Mouse (Mus musculus) stomach, postnatal 0 days (tissue): Measurements from ENCODE around the gene Gramd1c. TPM values are rescaled to one million over a fixed set of nuclear protein-coding genes. Genes with fewer than 3 reads are reported as not detected.

Source experiments
- ATAC-seq: fragments of 200-750 bp; cut with Nextera tagmentation; 2 replicates; pipeline ENCODE4 v1.8.0; 2017; ENCODE audit not compliant: low FRiP score, low TSS enrichment
- DNase-seq: peaks from one replicate; pipeline ENCODE4 v3.0.0-alpha.2; 2016; ENCODE audit warnings: low spot score
- H3K27ac ChIP-seq: fragments of 300-500 bp; sonication (generic); replicated peaks from 2 replicates; pipeline ENCODE4 v1.5.1; 2014; ENCODE audit warnings: mild to moderate bottlenecking, control low read depth
- H3K27me3 ChIP-seq: fragments of 300-500 bp; sonication (generic); 2 replicates; pipeline ENCODE4 v1.6.1; 2014; ENCODE audit warnings: low read length; ENCODE audit not compliant: control insufficient read depth, insufficient read depth
- H3K36me3 ChIP-seq: fragments of 300-500 bp; sonication (generic); 2 replicates; pipeline ENCODE4 v1.6.1; 2014; ENCODE audit warnings: low read length, mixed read lengths; ENCODE audit not compliant: control insufficient read depth, insufficient read depth
- H3K4me1 ChIP-seq: fragments of 300-500 bp; sonication (generic); replicated peaks from 2 replicates; pipeline ENCODE4 v1.6.1; 2014; ENCODE audit warnings: antibody characterized with exemption; ENCODE audit not compliant: control insufficient read depth, insufficient read depth
- H3K4me2 ChIP-seq: fragments of 300-500 bp; sonication (generic); replicated peaks from 2 replicates; pipeline ENCODE4 v1.6.1; 2014; ENCODE audit warnings: low read depth, mild to moderate bottlenecking, control low read depth, moderate library complexity
- H3K4me3 ChIP-seq: fragments of 300-500 bp; sonication (generic); 2 replicates; pipeline ENCODE4 v1.5.1; 2014; ENCODE audit warnings: low read depth, low read length, control low read depth
- H3K9ac ChIP-seq: fragments of 300-500 bp; sonication (generic); 2 replicates; pipeline ENCODE4 v1.6.1; 2014; ENCODE audit warnings: mild to moderate bottlenecking, low read length, control low read depth, mixed read lengths
- H3K9me3 ChIP-seq: fragments of 300-500 bp; sonication (generic); 2 replicates; pipeline ENCODE4 v1.6.1; 2016; ENCODE audit warnings: low read length; ENCODE audit not compliant: control insufficient read depth
- CTCF ChIP-seq: IDR thresholded peaks from 2 replicates; pipeline ENCODE4 v1.5.1; 2016; ENCODE audit warnings: antibody characterized with exemption, low read depth, mild to moderate bottlenecking, moderate library complexity
- EP300 ChIP-seq: optimal IDR thresholded peaks from 2 replicates; pipeline ENCODE3; 2016; ENCODE audit warnings: antibody characterized with exemption
- WGBS: fragments of 180-500 bp; shearing (Covaris S2); extraction: QIAGEN DNeasy Blood & Tissue Kit; methylation state at CpG from one replicate; pipeline ENCODE4 v1.1.7; 2014; 5-methylcytosine and 5-hydroxymethylcytosine counted together
- polyA plus RNA-seq: library from polyadenylated mRNA; unstranded; fragments of >200 nt; fragmentation: Nextera tagmentation; extraction: Ambion mirVana; gene quantifications from 2 replicates; pipeline ENCODE4 v1.2.1, GENCODE M21; 2015

Gene Gramd1c
- polyA plus RNA-seq, 1 experiment from 2014 or later, result 15.8 TPM

DNA sequence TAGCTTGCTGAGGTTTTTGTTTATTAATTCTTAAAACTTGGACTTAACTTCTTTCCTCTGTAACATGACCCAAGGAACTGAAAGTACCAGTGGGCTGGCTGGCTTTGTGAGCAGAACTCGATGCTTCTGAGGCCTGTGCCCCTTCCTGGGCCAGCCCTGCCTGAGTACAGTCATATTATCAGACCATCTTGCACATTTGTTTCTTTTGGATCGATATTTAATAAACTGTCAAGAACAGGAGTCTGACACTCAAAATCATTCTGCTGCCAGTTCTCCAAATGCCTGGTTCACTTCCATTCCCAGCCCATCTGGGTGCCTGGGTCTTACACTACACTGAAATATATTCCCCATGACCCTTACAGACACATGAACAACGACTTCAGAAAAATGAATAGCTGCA is 117.3 kb downstream of the Gramd1c start:
- H3K4me1 ChIP-seq, result no peaks in the 10 kb centered on the region
- no peak overlapping the region for H3K4me3 ChIP-seq
- no peaks in the 10 kb centered on the region for H3K36me3 ChIP-seq
- H3K4me2 ChIP-seq, result no peak overlapping the region
- H3K27ac ChIP-seq, result no peak overlapping the region
- WGBS, result 47% methylated on average over 3 of the region's 3 CpGs
- no peak for DNase-seq
- TF ChIP-seq CTCF (no peak), EP300 (no peak)
- H3K9me3 ChIP-seq, result no peaks in the 10 kb centered on the region
- H3K9ac ChIP-seq, result no peak overlapping the region
- ATAC-seq, result no peak
- H3K27me3 ChIP-seq, result no peaks in the 10 kb centered on the region

DNA sequence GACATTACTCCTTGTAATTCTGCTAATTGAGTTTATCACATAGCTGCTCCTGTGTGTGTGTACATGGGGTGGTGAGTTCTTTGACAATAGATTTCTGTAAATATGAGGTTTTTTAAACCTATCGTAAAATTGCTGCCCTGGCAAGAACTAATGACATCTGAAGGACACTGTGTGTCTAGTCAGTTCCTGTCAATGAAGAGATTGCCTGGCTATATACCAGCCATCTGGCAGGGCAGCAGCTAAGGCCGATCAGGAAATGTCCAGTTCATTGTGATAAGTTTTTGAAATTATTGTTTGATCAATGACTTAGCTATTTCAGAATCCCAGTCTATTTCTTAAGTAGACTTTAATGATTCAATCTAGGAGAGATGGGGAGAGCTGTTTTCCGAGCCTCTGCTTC is 117.8 kb downstream of the Gramd1c start:
- 51% methylated on average over 3 of the region's 3 CpGs for WGBS
- no peak for TF ChIP-seq CTCF
- no peak for TF ChIP-seq EP300
- no peaks in the 10 kb centered on the region for H3K27me3 ChIP-seq
- DNase-seq (no peak), ATAC-seq (no peak)
- no peak overlapping the region for H3K27ac ChIP-seq
- no peaks in the 10 kb centered on the region for H3K36me3 ChIP-seq
- H3K9ac ChIP-seq, result no peak overlapping the region
- H3K4me3 ChIP-seq, result no peak overlapping the region
- H3K4me1 ChIP-seq, result no peaks in the 10 kb centered on the region
- H3K9me3 ChIP-seq, result no peaks in the 10 kb centered on the region
- H3K4me2 ChIP-seq, result no peak overlapping the region

DNA sequence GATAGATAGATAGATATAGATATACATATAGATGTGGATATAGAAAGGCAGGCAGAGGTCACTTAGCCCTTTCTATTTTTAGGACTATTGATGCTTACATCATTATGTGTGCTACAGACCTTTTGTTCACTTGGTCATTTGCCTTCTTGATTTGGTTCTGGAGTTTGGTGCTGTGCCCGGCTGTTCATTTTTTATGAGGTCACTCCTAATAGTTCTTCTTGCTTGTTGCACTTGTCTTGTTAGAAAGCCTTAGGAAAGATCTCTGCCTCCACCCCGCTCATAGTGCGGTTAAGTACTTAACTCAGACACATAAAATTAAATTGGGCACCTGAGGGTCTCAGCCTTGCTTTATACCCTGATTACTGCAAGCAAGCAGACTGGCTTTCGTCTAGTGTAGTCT is 122.3 kb downstream of the Gramd1c start:
- H3K4me2 ChIP-seq, result no peak overlapping the region
- no peaks in the 10 kb centered on the region for H3K27me3 ChIP-seq
- WGBS, result 83% methylated on average over 4 of the region's 4 CpGs
- no peak for TF ChIP-seq CTCF
- no peak for TF ChIP-seq EP300
- H3K27ac ChIP-seq, result no peak overlapping the region
- H3K4me1 ChIP-seq, result no peaks in the 10 kb centered on the region
- H3K4me3 ChIP-seq, result no peak overlapping the region
- H3K9ac ChIP-seq, result no peak overlapping the region
- no peaks in the 10 kb centered on the region for H3K9me3 ChIP-seq
- ATAC-seq (no peak), DNase-seq (no peak)
- no peaks in the 10 kb centered on the region for H3K36me3 ChIP-seq

- no peaks in the 10 kb centered on the region for H3K27me3 ChIP-seq
- ATAC-seq (no peak), DNase-seq (no peak)
- H3K4me3 ChIP-seq, result no peak overlapping the region
- WGBS, result 63% methylated on average over 3 of the region's 3 CpGs
- H3K9ac ChIP-seq, result no peak overlapping the region
- H3K36me3 ChIP-seq, result no peaks in the 10 kb centered on the region
- H3K27ac ChIP-seq, result no peak overlapping the region
- H3K4me2 ChIP-seq, result no peak overlapping the region
- TF ChIP-seq EP300 (no peak), CTCF (no peak)
- no peaks in the 10 kb centered on the region for H3K4me1 ChIP-seq
- H3K9me3 ChIP-seq, result no peaks in the 10 kb centered on the region
Observed at GRCm38 (mm10) chr16:43935892-43936291, 127.3 kb downstream of the Gramd1c start.

- no peak overlapping the region for H3K27ac ChIP-seq
- H3K4me2 ChIP-seq, result no peak overlapping the region
- DNase-seq, result no peak
- no peak overlapping the region for H3K4me3 ChIP-seq
- no peak for TF ChIP-seq EP300
- TF ChIP-seq CTCF, result no peak
- 55% methylated on average over 3 of the region's 3 CpGs for WGBS
- no peaks in the 10 kb centered on the region for H3K4me1 ChIP-seq
- H3K9ac ChIP-seq, result no peak overlapping the region
- no peaks in the 10 kb centered on the region for H3K9me3 ChIP-seq
- ATAC-seq, result no peak
- H3K27me3 ChIP-seq, result no peaks in the 10 kb centered on the region
- no peaks in the 10 kb centered on the region for H3K36me3 ChIP-seq
Observed at GRCm38 (mm10) chr16:43935367-43935766, 127.8 kb downstream of the Gramd1c start.

- WGBS, result 87% methylated on average over 8 of the region's 8 CpGs
Observed at GRCm38 (mm10) chr16:43934856-43935255, 128.3 kb downstream of the Gramd1c start.

More at GRCm38 (mm10) chr16:43934856-43935255, 128.3 kb downstream of the Gramd1c start:
- H3K9me3 ChIP-seq, result no peaks in the 10 kb centered on the region
- H3K36me3 ChIP-seq, result no peaks in the 10 kb centered on the region
- H3K4me2 ChIP-seq, result no peak overlapping the region
- H3K9ac ChIP-seq, result no peak overlapping the region
- no peak for TF ChIP-seq EP300
- no peak for TF ChIP-seq CTCF
- no peaks in the 10 kb centered on the region for H3K27me3 ChIP-seq
- H3K4me1 ChIP-seq, result no peaks in the 10 kb centered on the region
- ATAC-seq, result no peak
- DNase-seq, result no peak
- H3K4me3 ChIP-seq, result no peak overlapping the region
- no peak overlapping the region for H3K27ac ChIP-seq
